Mouse (Mus musculus) limb, embryonic 11.5 days (tissue): ENCODE measurements around the gene Rps4x. TPM values are rescaled to one million over a fixed set of nuclear protein-coding genes. Genes with fewer than 3 reads are reported as not detected.

Source experiments
- ATAC-seq: fragments of 200-750 bp; cut with Nextera tagmentation; 2 replicates; pipeline ENCODE4 v1.8.0; 2017; ENCODE audit warnings: low read depth; ENCODE audit not compliant: insufficient number of reproducible peaks, low FRiP score, low TSS enrichment
- DNase-seq: peaks from one replicate; pipeline ENCODE4 v3.0.0-alpha.2; 2015; ENCODE audit warnings: low spot score
- H3K27ac ChIP-seq: fragments of 300-500 bp; sonication (generic); replicated peaks from 2 replicates; pipeline ENCODE4 v1.5.1; 2014; ENCODE audit warnings: low read depth, mild to moderate bottlenecking, low read length
- H3K27me3 ChIP-seq: fragments of 300-500 bp; sonication (generic); 2 replicates; pipeline ENCODE4 v1.6.1; 2014; ENCODE audit warnings: mild to moderate bottlenecking, low read length, mixed read lengths; ENCODE audit not compliant: control insufficient read depth, insufficient read depth
- H3K36me3 ChIP-seq: fragments of 300-500 bp; sonication (generic); 2 replicates; pipeline ENCODE4 v1.6.1; 2014; ENCODE audit warnings: mild to moderate bottlenecking, low read length, moderate library complexity, mixed read lengths; ENCODE audit not compliant: control insufficient read depth, insufficient read depth
- H3K4me1 ChIP-seq: fragments of 300-500 bp; sonication (generic); 2 replicates; pipeline ENCODE4 v1.6.1; 2014; ENCODE audit warnings: low read length, mixed read lengths; ENCODE audit not compliant: control insufficient read depth, insufficient read depth
- H3K4me2 ChIP-seq: fragments of 300-500 bp; sonication (generic); 2 replicates; pipeline ENCODE4 v1.6.1; 2014; ENCODE audit warnings: low read depth, mild to moderate bottlenecking, moderate library complexity; ENCODE audit not compliant: severe bottlenecking
- H3K4me3 ChIP-seq: fragments of 300-500 bp; sonication (generic); 2 replicates; pipeline ENCODE4 v1.5.1; 2014; ENCODE audit warnings: low read depth, low read length
- H3K9ac ChIP-seq: fragments of 300-500 bp; sonication (generic); 2 replicates; pipeline ENCODE4 v1.6.1; 2014; ENCODE audit warnings: mild to moderate bottlenecking, low read length
- H3K9me3 ChIP-seq: fragments of 300-500 bp; sonication (generic); 2 replicates; pipeline ENCODE4 v1.6.1; 2016; ENCODE audit warnings: low read length; ENCODE audit not compliant: control insufficient read depth
- WGBS: fragments of 180-500 bp; shearing (Covaris S2); extraction: QIAGEN DNeasy Blood & Tissue Kit; methylation state at CpG from one replicate; pipeline ENCODE4 v1.1.7; 2014; 5-methylcytosine and 5-hydroxymethylcytosine counted together
- polyA plus RNA-seq: library from polyadenylated mRNA; unstranded; fragments of >200 nt; fragmentation: Nextera tagmentation; extraction: Ambion mirVana; gene quantifications from 2 replicates; pipeline ENCODE4 v1.2.1, GENCODE M21; 2014

Rps4x gene
- polyA plus RNA-seq, 1 experiment from 2014 or later: 777 TPM

- WGBS: 70% methylated on average over 3 of the region's 3 CpGs
- ATAC-seq: no peak
- H3K9me3 ChIP-seq: no peaks in the 10 kb centered on the region
- H3K4me2 ChIP-seq: no peak overlapping the region
- DNase-seq: no peak
- no peaks in the 10 kb centered on the region for H3K4me1 ChIP-seq
- H3K27ac ChIP-seq: no peak overlapping the region
- no peak overlapping the region for H3K9ac ChIP-seq
- no peaks in the 10 kb centered on the region for H3K27me3 ChIP-seq
- no peak overlapping the region for H3K4me3 ChIP-seq
- no peaks in the 10 kb centered on the region for H3K36me3 ChIP-seq
Measured at GRCm38 (mm10) chrX:102170900-102171299, 18.3 kb downstream of the Rps4x start.

- no peak overlapping the region for H3K9ac ChIP-seq
- no peak overlapping the region for H3K4me2 ChIP-seq
- H3K4me3 ChIP-seq: no peak overlapping the region
- H3K4me1 ChIP-seq: no peaks in the 10 kb centered on the region
- no peak overlapping the region for H3K27ac ChIP-seq
- H3K27me3 ChIP-seq: no peaks in the 10 kb centered on the region
- no peak for DNase-seq
- no peaks in the 10 kb centered on the region for H3K9me3 ChIP-seq
- H3K36me3 ChIP-seq: no peaks in the 10 kb centered on the region
- no peak for ATAC-seq
- WGBS: 41% methylated on average over 3 of the region's 3 CpGs
Measured at GRCm38 (mm10) chrX:102170135-102170534, 19.1 kb downstream of the Rps4x start.

GRCm38 (mm10) chrX:102169724-102170123 lies 19.5 kb downstream of the Rps4x start:
- no peak for DNase-seq
- H3K9ac ChIP-seq: no peak overlapping the region
- 59% methylated on average over 1 of the region's 1 CpGs for WGBS
- H3K4me3 ChIP-seq: no peak overlapping the region
- no peak overlapping the region for H3K27ac ChIP-seq
- no peak for ATAC-seq
- H3K36me3 ChIP-seq: no peaks in the 10 kb centered on the region
- H3K27me3 ChIP-seq: no peaks in the 10 kb centered on the region
- H3K4me1 ChIP-seq: no peaks in the 10 kb centered on the region
- H3K4me2 ChIP-seq: no peak overlapping the region
- H3K9me3 ChIP-seq: no peaks in the 10 kb centered on the region

- H3K27ac ChIP-seq: no peak overlapping the region
- H3K27me3 ChIP-seq: no peaks in the 10 kb centered on the region
- ATAC-seq (no peak), DNase-seq (no peak)
- 18% methylated on average over 6 of the region's 6 CpGs for WGBS
- no peak overlapping the region for H3K4me3 ChIP-seq
- no peaks in the 10 kb centered on the region for H3K9me3 ChIP-seq
- H3K4me1 ChIP-seq: no peaks in the 10 kb centered on the region
- H3K4me2 ChIP-seq: no peak overlapping the region
- 0 out of 2 replicates have a peak overlapping the region, but pooled peaks have one; percentile 4 for H3K9ac ChIP-seq
- no peaks in the 10 kb centered on the region for H3K36me3 ChIP-seq
Measured at GRCm38 (mm10) chrX:102166986-102167385, 22.2 kb downstream of the Rps4x start.

GRCm38 (mm10) chrX:102166521-102166920 lies 22.7 kb downstream of the Rps4x start:
- DNase-seq (no peak), ATAC-seq (no peak)
- Histone ChIP-seq H3K36me3 (no peaks in the 10 kb centered on the region), H3K27me3 (no peaks in the 10 kb centered on the region), H3K4me3 (no peak overlapping the region), H3K9me3 (no peaks in the 10 kb centered on the region), H3K4me1 (no peaks in the 10 kb centered on the region), H3K4me2 (no peak overlapping the region), H3K9ac (no peak overlapping the region), H3K27ac (no peak overlapping the region)
- 39% methylated on average over 5 of the region's 5 CpGs for WGBS

- Histone ChIP-seq H3K4me1 (no peaks in the 10 kb centered on the region), H3K36me3 (no peaks in the 10 kb centered on the region), H3K9ac (no peak overlapping the region), H3K4me2 (no peak overlapping the region), H3K27ac (no peak overlapping the region), H3K27me3 (no peaks in the 10 kb centered on the region), H3K4me3 (no peak overlapping the region), H3K9me3 (no peaks in the 10 kb centered on the region)
- WGBS: 72% methylated on average over 4 of the region's 4 CpGs
- ATAC-seq (no peak), DNase-seq (no peak)
Measured at GRCm38 (mm10) chrX:102163529-102163928, 25.7 kb downstream of the Rps4x start.

- WGBS: 48% methylated on average over 2 of the region's 2 CpGs
- no peak for DNase-seq
Measured at GRCm38 (mm10) chrX:102163096-102163495, 26.1 kb downstream of the Rps4x start.

GRCm38 (mm10) chrX:102160528-102160927 lies 28.7 kb downstream of the Rps4x start:
- Histone ChIP-seq H3K9ac (no peak overlapping the region), H3K27ac (no peak overlapping the region), H3K4me1 (no peaks in the 10 kb centered on the region), H3K9me3 (no peaks in the 10 kb centered on the region), H3K4me3 (no peak overlapping the region), H3K36me3 (no peaks in the 10 kb centered on the region), H3K4me2 (no peak overlapping the region), H3K27me3 (no peaks in the 10 kb centered on the region)
- ATAC-seq (no peak), DNase-seq (no peak)
- 89% methylated on average over 2 of the region's 2 CpGs for WGBS

More at GRCm38 (mm10) chrX:102163096-102163495, 26.1 kb downstream of the Rps4x start:
- no peak overlapping the region for H3K4me2 ChIP-seq
- no peak overlapping the region for H3K4me3 ChIP-seq
- H3K27ac ChIP-seq: no peak overlapping the region
- H3K36me3 ChIP-seq: no peaks in the 10 kb centered on the region
- no peak overlapping the region for H3K9ac ChIP-seq
- no peaks in the 10 kb centered on the region for H3K4me1 ChIP-seq
- no peaks in the 10 kb centered on the region for H3K9me3 ChIP-seq
- no peaks in the 10 kb centered on the region for H3K27me3 ChIP-seq
- no peak for ATAC-seq

GRCm38 (mm10) chrX:102159778-102160177 lies 29.4 kb downstream of the Rps4x start:
- Histone ChIP-seq H3K9me3 (no peaks in the 10 kb centered on the region), H3K4me2 (no peak overlapping the region), H3K4me3 (no peak overlapping the region), H3K4me1 (no peaks in the 10 kb centered on the region), H3K36me3 (no peaks in the 10 kb centered on the region), H3K27ac (no peak overlapping the region), H3K9ac (no peak overlapping the region), H3K27me3 (no peaks in the 10 kb centered on the region)
- no peak for ATAC-seq
- WGBS: 50% methylated on average over 2 of the region's 2 CpGs
- peak; percentile 28 for DNase-seq
